Mouse (Mus musculus): ENCODE data around the gene Samd13. TPM values are rescaled to one million over a fixed set of nuclear protein-coding genes. Genes with fewer than 3 reads are reported as not detected.

The Samd13 gene
- polyA plus RNA-seq (2021): not detected

GRCm38 (mm10) chr3:146684811-146685675 is at the start of gene Samd13:
Gene Samd13 (minus strand): TSS chr3:146685592.
- H3K27me3 ChIP-seq: no peaks in the 10 kb centered on the region
- TF ChIP-seq CTCF (IDR thresholded peaks at IDR 0.05): no peak
- no peak for ATAC-seq
- in situ Hi-C loops (cut with MboI; ENCODE audit: low pct_unique_long_range_greater_than_20kb): no loop called here
- CTCF ChIA-PET: interaction anchor here (1.0 to 4.1 kb wide), 4 partner anchors 13 to 90 kb away, joined by 3 to 17 read pairs (median 3); no protein-coding TSS in a partner anchor
- POLR2A ChIA-PET: interaction anchor here (0.5 kb wide), 1 partner anchor 19 kb away, joined by 10 read pairs; no protein-coding TSS in a partner anchor
- DNase-seq (ENCODE audit: low read depth, low spot score): no peak

GRCm38 (mm10) chr3:146731499-146731898 is 46.1 kb upstream of the Samd13 start:
- in situ Hi-C loops (cut with MboI; ENCODE audit: low pct_unique_long_range_greater_than_20kb): loop anchor here (25.0 kb wide), 1 partner anchor 169 kb away; the partner anchor contains the start of gene Uox
- CTCF ChIA-PET: interaction anchor here (1.4 to 3.9 kb wide), 4 partner anchors 12 to 215 kb away, joined by 3 to 10 read pairs (median 4); no protein-coding TSS in a partner anchor
- POLR2A ChIA-PET: no interaction called here
- no peak for TF ChIP-seq CTCF (IDR thresholded peaks at IDR 0.05)
- DNase-seq (ENCODE audit: low read depth, low spot score) (no peak), ATAC-seq (no peak)
- no peaks in the 10 kb centered on the region for H3K27me3 ChIP-seq

GRCm38 (mm10) chr3:146723037-146723436 is 37.6 kb upstream of the Samd13 start:
- no peak for DNase-seq (ENCODE audit: low read depth, low spot score)
- in situ Hi-C loops (cut with MboI; ENCODE audit: low pct_unique_long_range_greater_than_20kb): no loop called here

GRCm38 (mm10) chr3:146719696-146720095 is 34.3 kb upstream of the Samd13 start:
- ATAC-seq (no peak), DNase-seq (ENCODE audit: low read depth, low spot score) (no peak)
- no peaks in the 10 kb centered on the region for H3K27me3 ChIP-seq
- CTCF ChIA-PET: interaction anchor here (1.1 to 1.8 kb wide), 3 partner anchors 12 to 17 kb away, joined by 3 to 10 read pairs (median 3); no protein-coding TSS in a partner anchor
- POLR2A ChIA-PET: no interaction called here
- no peak for TF ChIP-seq CTCF (IDR thresholded peaks at IDR 0.05)
- in situ Hi-C loops (cut with MboI; ENCODE audit: low pct_unique_long_range_greater_than_20kb): no loop called here

More at GRCm38 (mm10) chr3:146723037-146723436, 37.6 kb upstream of the Samd13 start:
- TF ChIP-seq CTCF (IDR thresholded peaks at IDR 0.05): no peak
- CTCF ChIA-PET: interaction anchor here (0.9 to 1.5 kb wide), 3 partner anchors 10 to 159 kb away, joined by 3 to 6 read pairs (median 3); no protein-coding TSS in a partner anchor
- no peak for ATAC-seq
- POLR2A ChIA-PET: no interaction called here
- H3K27me3 ChIP-seq: no peaks in the 10 kb centered on the region

- ATAC-seq (peak; percentile 9), DNase-seq (ENCODE audit: low read depth, low spot score) (no peak)
- in situ Hi-C loops (cut with MboI; ENCODE audit: low pct_unique_long_range_greater_than_20kb): no loop called here
- ChIA-PET POLR2A (no interaction called here), CTCF (no interaction called here)
- no peaks in the 10 kb centered on the region for H3K27me3 ChIP-seq
- no peak for TF ChIP-seq CTCF (IDR thresholded peaks at IDR 0.05)
These were observed 32.9 kb upstream of the Samd13 start for GRCm38 (mm10) chr3:146718251-146718650.

GRCm38 (mm10) chr3:146712305-146712704 is 26.9 kb upstream of the Samd13 start:
- no peak for TF ChIP-seq CTCF (IDR thresholded peaks at IDR 0.05)
- no peak for DNase-seq (ENCODE audit: low read depth, low spot score)
- in situ Hi-C loops (cut with MboI; ENCODE audit: low pct_unique_long_range_greater_than_20kb): no loop called here
- no peaks in the 10 kb centered on the region for H3K27me3 ChIP-seq
- CTCF ChIA-PET: interaction anchor here (1.1 to 1.4 kb wide), 5 partner anchors 11 to 113 kb away, joined by 3 read pairs; no protein-coding TSS in a partner anchor
- POLR2A ChIA-PET: no interaction called here
- ATAC-seq: no peak

GRCm38 (mm10) chr3:146711559-146711958 is 26.2 kb upstream of the Samd13 start:
- in situ Hi-C loops (cut with MboI; ENCODE audit: low pct_unique_long_range_greater_than_20kb): no loop called here
- no peak for TF ChIP-seq CTCF (IDR thresholded peaks at IDR 0.05)
- ChIA-PET CTCF (interaction anchor here (1.0 to 1.3 kb wide), 3 partner anchors 9 to 98 kb away, joined by 3 read pairs; no protein-coding TSS in a partner anchor), POLR2A (no interaction called here)
- H3K27me3 ChIP-seq: no peaks in the 10 kb centered on the region
- ATAC-seq (no peak), DNase-seq (ENCODE audit: low read depth, low spot score) (no peak)

GRCm38 (mm10) chr3:146711084-146711483 is 25.7 kb upstream of the Samd13 start:
- no peaks in the 10 kb centered on the region for H3K27me3 ChIP-seq
- TF ChIP-seq CTCF (IDR thresholded peaks at IDR 0.05): no peak
- in situ Hi-C loops (cut with MboI; ENCODE audit: low pct_unique_long_range_greater_than_20kb): no loop called here
- POLR2A ChIA-PET: no interaction called here
- CTCF ChIA-PET: interaction anchor here (1.0 to 1.3 kb wide), 3 partner anchors 10 to 98 kb away, joined by 3 read pairs; no protein-coding TSS in a partner anchor
- DNase-seq (ENCODE audit: low read depth, low spot score) (no peak), ATAC-seq (no peak)

GRCm38 (mm10) chr3:146709086-146709485 is 23.7 kb upstream of the Samd13 start:
- no peak for TF ChIP-seq CTCF (IDR thresholded peaks at IDR 0.05)
- CTCF ChIA-PET: interaction anchor here (1.4 kb wide), 1 partner anchor 30 kb away, joined by 3 read pairs; no protein-coding TSS in a partner anchor
- ATAC-seq (peak; percentile 58), DNase-seq (ENCODE audit: low read depth, low spot score) (no peak)
- H3K27me3 ChIP-seq: no peaks in the 10 kb centered on the region
- POLR2A ChIA-PET: interaction anchor here (0.6 kb wide), 1 partner anchor 169 kb away, joined by 7 read pairs; no protein-coding TSS in a partner anchor
- in situ Hi-C loops (cut with MboI; ENCODE audit: low pct_unique_long_range_greater_than_20kb): no loop called here

GRCm38 (mm10) chr3:146708381-146708780 is 23.0 kb upstream of the Samd13 start:
- no peak for DNase-seq (ENCODE audit: low read depth, low spot score)
- TF ChIP-seq CTCF (IDR thresholded peaks at IDR 0.05): no peak
- ChIA-PET POLR2A (no interaction called here), CTCF (interaction anchor here (1.2 to 1.4 kb wide), 2 partner anchors 11 to 30 kb away, joined by 3 read pairs; no protein-coding TSS in a partner anchor)
- ATAC-seq: no peak
- H3K27me3 ChIP-seq: no peaks in the 10 kb centered on the region
- in situ Hi-C loops (cut with MboI; ENCODE audit: low pct_unique_long_range_greater_than_20kb): no loop called here

All from Patski (cell line).